Mouse (Mus musculus) adrenal gland, adult (tissue): ENCODE measurements around the gene Fam126a.

Source experiments
- DNase-seq, 2 experiments: peaks; one replicate each; pipeline ENCODE4 v3.0.0; 2022 to 2023; ENCODE audit warnings: low spot score in 1 of 2; ENCODE audit not compliant: inconsistent age in 2 of 2

The Fam126a gene

GRCm38 (mm10) chr5:24041341-24041852, 10.9 kb upstream of the Fam126a start:
- DNase-seq: peak in 1 of 2 experiments; percentile 21

- DNase-seq: no peak
Observed at GRCm38 (mm10) chr5:24040601-24041000, 10.1 kb upstream of the Fam126a start.

- DNase-seq: peak in 1 of 2 experiments; percentile 65
Observed at GRCm38 (mm10) chr5:24039423-24039822, 8.9 kb upstream of the Fam126a start.

- peak in 1 of 2 experiments; percentile 29 for DNase-seq
Observed at GRCm38 (mm10) chr5:24038819-24039218, 8.3 kb upstream of the Fam126a start.

GRCm38 (mm10) chr5:24038190-24038589, 7.7 kb upstream of the Fam126a start:
- no peak for DNase-seq

GRCm38 (mm10) chr5:24036731-24037130, 6.2 kb upstream of the Fam126a start:
- peak in 1 of 2 experiments; percentile 39 for DNase-seq

GRCm38 (mm10) chr5:24034970-24035369, 4.5 kb upstream of the Fam126a start:
- no peak for DNase-seq

- DNase-seq: peak in 1 of 2 experiments; percentile 65
Observed at GRCm38 (mm10) chr5:24034091-24034490, 3.6 kb upstream of the Fam126a start.

GRCm38 (mm10) chr5:24029946-24030578, 428 bp downstream of the Fam126a start:
- DNase-seq: no peak

GRCm38 (mm10) chr5:24029331-24029771, 1.1 kb downstream of the Fam126a start:
- peak; percentile 66 to 88 for DNase-seq

- no peak for DNase-seq
Observed at GRCm38 (mm10) chr5:24024957-24025356, 5.5 kb downstream of the Fam126a start.

- DNase-seq: peak in 1 of 2 experiments; percentile 55
Observed at GRCm38 (mm10) chr5:24023226-24023625, 7.3 kb downstream of the Fam126a start.

GRCm38 (mm10) chr5:24021683-24022082, 8.8 kb downstream of the Fam126a start:
- peak in 1 of 2 experiments; percentile 64 for DNase-seq

- DNase-seq: peak in 1 of 2 experiments; percentile 35
Observed at GRCm38 (mm10) chr5:24020380-24020779, 10.1 kb downstream of the Fam126a start.

GRCm38 (mm10) chr5:24019341-24020185, 10.9 kb downstream of the Fam126a start:
- peak in 1 of 2 experiments; percentile 38 for DNase-seq

- DNase-seq: no peak
Observed at GRCm38 (mm10) chr5:24018621-24019261, 11.7 kb downstream of the Fam126a start.

GRCm38 (mm10) chr5:24016912-24017311, 13.6 kb downstream of the Fam126a start:
- DNase-seq: no peak

- DNase-seq: no peak
Observed at GRCm38 (mm10) chr5:24013338-24014003, 17.0 kb downstream of the Fam126a start.

GRCm38 (mm10) chr5:23999083-23999671, 31.3 kb downstream of the Fam126a start:
- DNase-seq: peak in 1 of 2 experiments; percentile 65

- no peak for DNase-seq
Observed at GRCm38 (mm10) chr5:23995951-23996350, 34.5 kb downstream of the Fam126a start.
